Mouse (Mus musculus) liver, postnatal 0 days (tissue): ENCODE data around the gene Trim41.

Experiments used
- CTCF ChIP-seq: sonication (generic); IDR thresholded peaks from 2 replicates; pipeline ENCODE4 v1.5.1; 2016; ENCODE audit warnings: antibody characterized with exemption, low read depth
- EP300 ChIP-seq: IDR thresholded peaks from 2 replicates; pipeline ENCODE4 v1.6.1; 2016; ENCODE audit warnings: antibody characterized with exemption, low read depth, mild to moderate bottlenecking

- no peak for TF ChIP-seq EP300
- TF ChIP-seq CTCF, result no peak
These were observed 822 bp downstream of the Trim41 start for GRCm38 (mm10) chr11:48816281-48816781.
